Mouse (Mus musculus): Measurements from ENCODE around the gene Gm9903. TPM values are rescaled to one million over a fixed set of nuclear protein-coding genes. Genes with fewer than 3 reads are reported as not detected.
A peak's percentile ranks its signal among the peaks of the same experiment; 100 is the strongest.

Gene Gm9903
- polyA plus RNA-seq (2014; fragmentation: Nextera tagmentation; extraction: Ambion mirVana) = 0.64 and 0.77 TPM in 2 replicates

GRCm38 (mm10) chr5:33629301-33629987 is at the start of gene Gm9903, which contains the start of gene Fam53a:
TSS of gene Gm9903 (plus strand) at chr5:33629925.
TSS of gene Fam53a (minus strand) at chr5:33629635.
- H3K4me3 ChIP-seq (replicated peaks; ENCODE audit: low read length) = peak within 1 kb of the TSS; percentile 80
- no peaks in the 10 kb centered on the region for H3K9me3 ChIP-seq (ENCODE audit: control insufficient read depth, low read length)
- ATAC-seq (ENCODE audit: low FRiP score) = peak; percentile 96
- peak; percentile 98 for DNase-seq (ENCODE audit: low spot score)
- H3K4me1 ChIP-seq (replicated peaks; ENCODE audit: control insufficient read depth, insufficient read depth, low read length) = peaks cover 17% of the 10 kb centered on the region
- under 1% methylated on average over 95 of the region's 99 CpGs for whole genome bisulfite sequencing
- no peaks in the 10 kb centered on the region for H3K36me3 ChIP-seq (replicated peaks; ENCODE audit: control insufficient read depth, insufficient read depth)
- peak within 1 kb of the TSS; percentile 91 for H3K4me2 ChIP-seq (replicated peaks)
- H3K9ac ChIP-seq = peak within 1 kb of the TSS; percentile 83
- H3K27ac ChIP-seq = peak within 1 kb of the TSS; percentile 88
- H3K27me3 ChIP-seq (ENCODE audit: control insufficient read depth, insufficient read depth, low read length) = no peaks in the 10 kb centered on the region

GRCm38 (mm10) chr5:33580336-33580735 is 49.4 kb upstream of the Gm9903 start:
- Histone ChIP-seq H3K4me1 (replicated peaks; ENCODE audit: control insufficient read depth, insufficient read depth, low read length) (no peaks in the 10 kb centered on the region), H3K4me3 (replicated peaks; ENCODE audit: low read length) (no peak overlapping the region), H3K27me3 (ENCODE audit: control insufficient read depth, insufficient read depth, low read length) (no peaks in the 10 kb centered on the region), H3K36me3 (replicated peaks; ENCODE audit: control insufficient read depth, insufficient read depth) (no peaks in the 10 kb centered on the region), H3K9me3 (ENCODE audit: control insufficient read depth, low read length) (no peaks in the 10 kb centered on the region), H3K9ac (no peak overlapping the region), H3K27ac (no peak overlapping the region), H3K4me2 (replicated peaks) (no peak overlapping the region)
- DNase-seq (ENCODE audit: low spot score) (no peak), ATAC-seq (ENCODE audit: low FRiP score) (no peak)
- WGBS = 84% methylated on average over 1 of the region's 1 CpGs

GRCm38 (mm10) chr5:33587498-33588058 is 42.1 kb upstream of the Gm9903 start:
- Histone ChIP-seq H3K4me3 (replicated peaks; ENCODE audit: low read length) (no peak overlapping the region), H3K9me3 (ENCODE audit: control insufficient read depth, low read length) (no peaks in the 10 kb centered on the region), H3K9ac (no peak overlapping the region), H3K4me2 (replicated peaks) (no peak overlapping the region), H3K4me1 (replicated peaks; ENCODE audit: control insufficient read depth, insufficient read depth, low read length) (0 out of 2 replicates have a peak, but pooled peaks cover 7% of the 10 kb centered on the region), H3K27ac (no peak overlapping the region), H3K27me3 (ENCODE audit: control insufficient read depth, insufficient read depth, low read length) (no peaks in the 10 kb centered on the region), H3K36me3 (replicated peaks; ENCODE audit: control insufficient read depth, insufficient read depth) (no peaks in the 10 kb centered on the region)
- 48% methylated on average over 18 of the region's 18 CpGs for WGBS
- DNase-seq (ENCODE audit: low spot score) = no peak
- ATAC-seq (ENCODE audit: low FRiP score) = peak; percentile 12; the same call in 1 of the 2 replicates

GRCm38 (mm10) chr5:33588066-33588465 is 41.7 kb upstream of the Gm9903 start:
- H3K36me3 ChIP-seq (replicated peaks; ENCODE audit: control insufficient read depth, insufficient read depth) = no peaks in the 10 kb centered on the region
- no peak overlapping the region for H3K27ac ChIP-seq
- 0 out of 2 replicates have a peak, but pooled peaks cover 7% of the 10 kb centered on the region for H3K4me1 ChIP-seq (replicated peaks; ENCODE audit: control insufficient read depth, insufficient read depth, low read length)
- DNase-seq (ENCODE audit: low spot score) (no peak), ATAC-seq (ENCODE audit: low FRiP score) (no peak)
- H3K9me3 ChIP-seq (ENCODE audit: control insufficient read depth, low read length) = no peaks in the 10 kb centered on the region
- H3K9ac ChIP-seq = no peak overlapping the region
- H3K4me3 ChIP-seq (replicated peaks; ENCODE audit: low read length) = no peak overlapping the region
- no peak overlapping the region for H3K4me2 ChIP-seq (replicated peaks)
- WGBS = 74% methylated on average over 3 of the region's 3 CpGs
- no peaks in the 10 kb centered on the region for H3K27me3 ChIP-seq (ENCODE audit: control insufficient read depth, insufficient read depth, low read length)

- Histone ChIP-seq H3K4me3 (replicated peaks; ENCODE audit: low read length) (no peak overlapping the region), H3K9me3 (ENCODE audit: control insufficient read depth, low read length) (no peaks in the 10 kb centered on the region), H3K9ac (no peak overlapping the region), H3K27ac (no peak overlapping the region), H3K4me1 (replicated peaks; ENCODE audit: control insufficient read depth, insufficient read depth, low read length) (0 out of 2 replicates have a peak, but pooled peaks cover 7% of the 10 kb centered on the region), H3K4me2 (replicated peaks) (no peak overlapping the region), H3K36me3 (replicated peaks; ENCODE audit: control insufficient read depth, insufficient read depth) (no peaks in the 10 kb centered on the region), H3K27me3 (ENCODE audit: control insufficient read depth, insufficient read depth, low read length) (no peaks in the 10 kb centered on the region)
- DNase-seq (ENCODE audit: low spot score) (peak; percentile 90), ATAC-seq (ENCODE audit: low FRiP score) (peak; percentile 72; the same call in 1 of the 2 replicates)
- 69% methylated on average over 5 of the region's 5 CpGs for WGBS
Measured at GRCm38 (mm10) chr5:33589221-33589888, 40.4 kb upstream of the Gm9903 start.

GRCm38 (mm10) chr5:33593620-33594019 is 36.1 kb upstream of the Gm9903 start:
- Histone ChIP-seq H3K36me3 (replicated peaks; ENCODE audit: control insufficient read depth, insufficient read depth) (no peaks in the 10 kb centered on the region), H3K27me3 (ENCODE audit: control insufficient read depth, insufficient read depth, low read length) (no peaks in the 10 kb centered on the region), H3K4me1 (replicated peaks; ENCODE audit: control insufficient read depth, insufficient read depth, low read length) (no peaks in the 10 kb centered on the region), H3K9ac (no peak overlapping the region), H3K9me3 (ENCODE audit: control insufficient read depth, low read length) (no peaks in the 10 kb centered on the region), H3K4me2 (replicated peaks) (no peak overlapping the region), H3K27ac (no peak overlapping the region), H3K4me3 (replicated peaks; ENCODE audit: low read length) (no peak overlapping the region)
- ATAC-seq (ENCODE audit: low FRiP score) = no peak
- 31% methylated on average over 2 of the region's 2 CpGs for WGBS
- DNase-seq (ENCODE audit: low spot score) = no peak

DNA sequence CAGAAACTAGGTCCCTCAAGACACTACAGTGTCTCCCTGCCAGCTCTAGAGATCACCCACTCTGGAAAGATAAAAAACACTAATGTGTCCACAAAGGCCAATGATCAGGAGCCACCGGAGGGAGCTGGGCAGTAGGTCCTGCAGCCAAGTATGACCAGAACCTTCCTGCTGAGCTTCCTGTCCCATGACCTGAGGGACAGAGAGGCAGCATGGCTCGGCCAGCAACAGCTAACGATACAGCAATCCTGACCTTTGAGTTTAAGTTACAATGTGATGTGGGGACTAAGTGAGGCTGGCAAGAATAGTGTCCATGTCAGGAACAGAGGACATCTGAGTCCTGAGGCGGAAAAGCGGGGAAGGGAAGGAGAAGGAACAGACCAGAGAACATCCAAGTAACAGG is 24.4 kb upstream of the Gm9903 start:
- Histone ChIP-seq H3K9ac (no peak overlapping the region), H3K9me3 (ENCODE audit: control insufficient read depth, low read length) (no peaks in the 10 kb centered on the region), H3K27me3 (ENCODE audit: control insufficient read depth, insufficient read depth, low read length) (no peaks in the 10 kb centered on the region), H3K27ac (no peak overlapping the region), H3K4me3 (replicated peaks; ENCODE audit: low read length) (no peak overlapping the region), H3K4me2 (replicated peaks) (no peak overlapping the region), H3K36me3 (replicated peaks; ENCODE audit: control insufficient read depth, insufficient read depth) (peaks cover 33% of the 10 kb centered on the region), H3K4me1 (replicated peaks; ENCODE audit: control insufficient read depth, insufficient read depth, low read length) (no peaks in the 10 kb centered on the region)
- ATAC-seq (ENCODE audit: low FRiP score) = no peak
- WGBS = 82% methylated on average over 5 of the region's 5 CpGs
- DNase-seq (ENCODE audit: low spot score) = no peak

- H3K36me3 ChIP-seq (replicated peaks; ENCODE audit: control insufficient read depth, insufficient read depth) = peaks cover 28% of the 10 kb centered on the region
- H3K27me3 ChIP-seq (ENCODE audit: control insufficient read depth, insufficient read depth, low read length) = no peaks in the 10 kb centered on the region
- H3K4me2 ChIP-seq (replicated peaks) = no peak overlapping the region
- ATAC-seq (ENCODE audit: low FRiP score) (no peak), DNase-seq (ENCODE audit: low spot score) (no peak)
- H3K4me1 ChIP-seq (replicated peaks; ENCODE audit: control insufficient read depth, insufficient read depth, low read length) = no peaks in the 10 kb centered on the region
- WGBS = 65% methylated on average over 7 of the region's 7 CpGs
- H3K27ac ChIP-seq = no peak overlapping the region
- H3K4me3 ChIP-seq (replicated peaks; ENCODE audit: low read length) = no peak overlapping the region
- no peaks in the 10 kb centered on the region for H3K9me3 ChIP-seq (ENCODE audit: control insufficient read depth, low read length)
- no peak overlapping the region for H3K9ac ChIP-seq
Measured at GRCm38 (mm10) chr5:33606631-33607030, 23.1 kb upstream of the Gm9903 start.

GRCm38 (mm10) chr5:33607434-33607833 is 22.3 kb upstream of the Gm9903 start:
- Histone ChIP-seq H3K36me3 (replicated peaks; ENCODE audit: control insufficient read depth, insufficient read depth) (peaks cover 35% of the 10 kb centered on the region), H3K4me3 (replicated peaks; ENCODE audit: low read length) (no peak overlapping the region), H3K27ac (no peak overlapping the region)

More at GRCm38 (mm10) chr5:33607434-33607833, 22.3 kb upstream of the Gm9903 start:
- DNase-seq (ENCODE audit: low spot score) (no peak), ATAC-seq (ENCODE audit: low FRiP score) (no peak)
- Histone ChIP-seq H3K4me2 (replicated peaks) (no peak overlapping the region), H3K4me1 (replicated peaks; ENCODE audit: control insufficient read depth, insufficient read depth, low read length) (no peaks in the 10 kb centered on the region), H3K9ac (no peak overlapping the region), H3K27me3 (ENCODE audit: control insufficient read depth, insufficient read depth, low read length) (no peaks in the 10 kb centered on the region), H3K9me3 (ENCODE audit: control insufficient read depth, low read length) (no peaks in the 10 kb centered on the region)
- WGBS = 95% methylated on average over 15 of the region's 15 CpGs

All from hindbrain, embryonic 14.5 days (tissue).